Mouse (Mus musculus): Measurements from ENCODE around the gene Il23r. TPM values are rescaled to one million over a fixed set of nuclear protein-coding genes. Genes with fewer than 3 reads are reported as not detected.

Il23r gene
- total RNA-seq (2023), result not detected

DNA sequence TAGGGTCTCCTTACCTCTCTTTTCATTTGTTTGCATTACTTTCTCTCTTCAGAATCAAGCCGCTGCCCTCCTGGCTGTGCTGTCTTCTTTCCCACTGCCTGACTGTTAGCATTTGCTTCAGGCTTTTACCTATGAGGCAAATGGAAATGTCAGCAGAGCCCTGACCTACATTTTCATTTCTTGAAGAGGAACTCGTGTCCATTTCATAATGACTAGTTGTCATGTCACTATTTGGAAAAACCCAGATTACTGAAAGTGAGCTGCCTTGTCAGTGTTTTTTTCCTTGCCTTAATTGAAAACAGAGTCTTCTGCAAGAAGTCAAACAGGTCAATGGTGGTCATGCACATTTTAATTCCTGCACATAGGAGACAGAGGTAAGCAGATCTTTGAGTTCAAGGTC, at the start of gene Il23r:
Gene Il23r (minus strand): TSS at position 101 of the 400 bp plus-strand sequence.

DNA sequence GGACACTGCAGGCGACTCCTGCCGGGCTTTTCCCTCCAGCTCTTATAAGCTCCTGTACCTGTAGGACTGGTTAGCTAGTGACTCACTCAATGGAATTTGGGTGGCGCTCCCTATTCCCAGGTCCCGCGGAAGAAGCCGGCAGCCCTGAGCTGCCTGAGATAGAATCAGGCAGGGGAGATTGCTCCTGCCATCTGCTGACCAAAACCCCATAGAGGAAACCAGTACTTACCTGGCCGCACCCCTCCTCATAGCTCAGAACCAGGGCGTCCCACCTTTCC, 44.1 kb upstream of the Il23r start, which contains the start of gene Tacstd2:
Gene Tacstd2 (minus strand): TSS at position 20 of the 278 bp plus-strand sequence.

DNA sequence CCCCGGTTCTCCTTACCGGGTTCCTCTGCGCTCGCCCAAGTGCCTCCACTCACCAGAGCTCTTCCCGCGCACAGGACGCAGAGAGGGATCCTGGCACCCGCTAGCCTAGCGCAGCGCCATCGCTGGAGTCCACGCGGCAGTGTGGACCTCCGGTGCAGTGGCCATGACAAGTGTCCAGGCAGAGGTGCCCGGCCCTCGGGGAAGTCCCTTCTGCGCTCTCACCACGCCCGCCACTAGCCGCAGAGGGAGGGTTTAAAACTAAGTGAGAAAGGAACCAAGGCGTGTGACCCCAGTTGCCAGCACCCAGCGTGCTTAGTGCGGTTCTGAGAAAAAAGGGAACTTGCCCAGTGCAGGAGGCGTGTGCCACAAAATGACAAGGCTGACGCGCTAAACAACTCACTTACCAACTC, 115.7 kb downstream of the Il23r start, which contains the start of gene Il12rb2:
Gene Il12rb2 (minus strand): TSS at position 207 of the 410 bp plus-strand sequence.

Other genes with a start within 250 kb of the Il23r start
- gene Il12rb2, start 115.7 kb downstream of the Il23r start, total RNA-seq (2023), result 1 to 10 TPM; 3.1 to 4.3 TPM
- gene Tacstd2, start 43.9 kb upstream of the Il23r start, total RNA-seq (2023), result 10 to 100 TPM; 41.0 to 44.8 TPM